Comparison of ENCODE assay signal across 22 mouse cellular contexts in the genomic region with DNA sequence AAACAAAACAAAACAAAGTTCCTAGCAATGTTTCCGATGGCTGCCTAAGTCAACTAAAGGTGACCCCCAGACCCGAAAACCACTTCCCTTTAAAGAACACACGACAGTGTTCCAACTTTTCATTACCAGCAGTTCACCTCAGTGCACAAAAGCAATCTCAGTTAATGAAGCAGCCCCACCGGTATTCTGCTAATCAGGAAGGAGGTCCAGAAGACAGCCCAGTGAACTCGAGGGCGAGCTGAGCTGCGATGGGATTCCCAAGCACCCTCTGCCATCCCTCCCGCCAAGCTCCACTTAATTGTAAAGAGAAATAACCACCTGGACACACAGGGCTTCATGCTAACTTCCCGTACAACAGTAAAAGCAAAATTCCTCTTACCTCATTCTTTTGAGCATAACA.
DNase-seq lines count a peak whose midpoint lies in the region; ATAC-seq and TF ChIP-seq lines count a peak whose summit lies in the region.
"Had no signal": no experiment of that assay in that cellular context is flagged by ENCODE, and none has a peak within 500 bp of the region (broad histone marks: within the 10 kb centered on the region; RNA-seq: fewer than 3 reads in every experiment).

No protein-coding gene starts in this region.

- H3K4me2 ChIP-seq in hindbrain, embryonic 13.5 days = peak overlapping the region; percentile 6; the same call in 1 of the 2 replicates
- peak overlapping the region; percentile 21; the same call in 1 of the 2 replicates for H3K4me2 ChIP-seq in midbrain, embryonic 16.5 days (ENCODE audit: low read length)
- H3K4me2 ChIP-seq in midbrain, embryonic 15.5 days = no peak overlapping the region
- peak overlapping the region; percentile 25; the same call in 1 of the 2 replicates for H3K4me2 ChIP-seq in forebrain, postnatal 0 days (ENCODE audit: low read depth)
- H3K4me2 ChIP-seq: heart, embryonic 12.5 days; intestine, embryonic 15.5 days; liver, embryonic 11.5 days; neural tube, embryonic 12.5 days had no signal

- no peak overlapping the region for H3K9ac ChIP-seq in hindbrain, embryonic 13.5 days
- no peak overlapping the region for H3K9ac ChIP-seq in midbrain, embryonic 16.5 days (ENCODE audit: low read depth, low read length)
- H3K9ac ChIP-seq in midbrain, embryonic 15.5 days = no peak overlapping the region
- H3K9ac ChIP-seq in forebrain, postnatal 0 days = no peak overlapping the region
- H3K9ac ChIP-seq: heart, embryonic 12.5 days; intestine, embryonic 15.5 days; neural tube, embryonic 12.5 days had no signal

- H3K36me3 ChIP-seq in hindbrain, embryonic 13.5 days = no peaks in the 10 kb centered on the region
- no peaks in the 10 kb centered on the region for H3K36me3 ChIP-seq in hindbrain, embryonic 10.5 days
- H3K36me3 ChIP-seq in midbrain, embryonic 16.5 days (ENCODE audit: control insufficient read depth, insufficient read depth, low read length) = no peaks in the 10 kb centered on the region
- no peaks in the 10 kb centered on the region for H3K36me3 ChIP-seq in midbrain, embryonic 15.5 days (replicated peaks)
- H3K36me3 ChIP-seq in forebrain, postnatal 0 days (ENCODE audit: insufficient read depth) = no peaks in the 10 kb centered on the region
- H3K36me3 ChIP-seq: G1E; intestine, embryonic 15.5 days; neural tube, embryonic 12.5 days had no signal

- no peak for ATAC-seq in hindbrain, embryonic 13.5 days (ENCODE audit: low FRiP score)
- no peak for ATAC-seq in midbrain, embryonic 16.5 days
- ATAC-seq in midbrain, embryonic 15.5 days (replicated peaks) = no peak
- no peak for ATAC-seq in forebrain, postnatal 0 days
- ATAC-seq in CD4-positive, CD25-positive, alpha-beta regulatory T cell, adult 4 months = no peak
- ATAC-seq: intestine, embryonic 15.5 days had no signal

- no peak overlapping the region for H3K27ac ChIP-seq in hindbrain, embryonic 13.5 days
- no peak overlapping the region for H3K27ac ChIP-seq in hindbrain, embryonic 10.5 days
- H3K27ac ChIP-seq in midbrain, embryonic 16.5 days (ENCODE audit: low read length) = no peak overlapping the region
- no peak overlapping the region for H3K27ac ChIP-seq in midbrain, embryonic 15.5 days
- H3K27ac ChIP-seq in forebrain, postnatal 0 days (ENCODE audit: low read depth, low read length) = no peak overlapping the region
- H3K27ac ChIP-seq: gastrocnemius, adult 2 months; intestine, embryonic 15.5 days; neural tube, embryonic 12.5 days had no signal

- WGBS in hindbrain, embryonic 13.5 days = 27% methylated on average over 9 of the region's 9 CpGs
- whole genome bisulfite sequencing in hindbrain, embryonic 10.5 days = 40% methylated on average over 9 of the region's 9 CpGs
- 30% methylated on average over 9 of the region's 9 CpGs for WGBS in midbrain, embryonic 16.5 days
- WGBS in midbrain, embryonic 15.5 days = 34% methylated on average over 9 of the region's 9 CpGs
- WGBS in forebrain, postnatal 0 days = 9% methylated on average over 9 of the region's 9 CpGs

- no peak for DNase-seq in hindbrain, embryonic 10.5 days (ENCODE audit: low spot score)
- no peak for DNase-seq in forebrain, postnatal 0 days
- no peak for DNase-seq in adrenal gland, postnatal 25 days
- DNase-seq in adrenal gland, adult (ENCODE audit: inconsistent age in 2 of 2, low spot score in 1 of 2) = no peak
- DNase-seq: adrenal gland, postnatal 36 days; cerebellum, adult 18-20 months; cerebellum, postnatal 25 days; gastrocnemius, adult 2 months; heart, postnatal 14 days; lung, adult 2 months; lung, postnatal 36 days; spleen, adult 18-20 months; thymus, postnatal 36 days had no signal

- peaks cover 8% of the 10 kb centered on the region; the same call in 1 of the 2 replicates for H3K4me1 ChIP-seq in hindbrain, embryonic 13.5 days (replicated peaks)
- peaks cover 12% of the 10 kb centered on the region for H3K4me1 ChIP-seq in hindbrain, embryonic 10.5 days (replicated peaks)
- no peaks in the 10 kb centered on the region for H3K4me1 ChIP-seq in midbrain, embryonic 16.5 days (ENCODE audit: control insufficient read depth, insufficient read depth, low read length)
- H3K4me1 ChIP-seq in midbrain, embryonic 15.5 days = no peaks in the 10 kb centered on the region
- no peaks in the 10 kb centered on the region for H3K4me1 ChIP-seq in forebrain, postnatal 0 days (ENCODE audit: insufficient read depth)
- H3K4me1 ChIP-seq: intestine, embryonic 15.5 days; neural tube, embryonic 12.5 days had no signal

- TF ChIP-seq CTCF in forebrain, postnatal 0 days (IDR thresholded peaks at IDR 0.05; ENCODE audit: low read depth) = no peak

- H3K27me3 ChIP-seq in hindbrain, embryonic 13.5 days = no peaks in the 10 kb centered on the region
- H3K27me3 ChIP-seq in hindbrain, embryonic 10.5 days (ENCODE audit: insufficient read depth, poor library complexity, severe bottlenecking) = no peaks in the 10 kb centered on the region
- no peaks in the 10 kb centered on the region for H3K27me3 ChIP-seq in midbrain, embryonic 16.5 days (ENCODE audit: control insufficient read depth, insufficient read depth, low read depth, low read length)
- H3K27me3 ChIP-seq in midbrain, embryonic 15.5 days (replicated peaks) = no peaks in the 10 kb centered on the region
- H3K27me3 ChIP-seq in forebrain, postnatal 0 days (ENCODE audit: insufficient read depth, low read length) = no peaks in the 10 kb centered on the region
- H3K27me3 ChIP-seq: heart, embryonic 12.5 days; intestine, embryonic 15.5 days; neural tube, embryonic 12.5 days had no signal

- no peak overlapping the region for H3K4me3 ChIP-seq in hindbrain, embryonic 13.5 days
- H3K4me3 ChIP-seq in hindbrain, embryonic 10.5 days = no peak overlapping the region
- H3K4me3 ChIP-seq in midbrain, embryonic 16.5 days (ENCODE audit: low read depth, low read length) = no peak overlapping the region
- no peak overlapping the region for H3K4me3 ChIP-seq in midbrain, embryonic 15.5 days
- 0 out of 2 replicates have a peak overlapping the region, but pooled peaks have one; percentile 1 for H3K4me3 ChIP-seq in forebrain, postnatal 0 days (ENCODE audit: low read depth, low read length)
- H3K4me3 ChIP-seq: gastrocnemius, adult 2 months; heart, embryonic 12.5 days; intestine, embryonic 15.5 days; neural tube, embryonic 12.5 days had no signal

- H3K9me3 ChIP-seq in hindbrain, embryonic 13.5 days = no peaks in the 10 kb centered on the region
- H3K9me3 ChIP-seq in hindbrain, embryonic 10.5 days = no peaks in the 10 kb centered on the region
- H3K9me3 ChIP-seq in midbrain, embryonic 16.5 days (replicated peaks; ENCODE audit: control insufficient read depth, low read length, poor library complexity, severe bottlenecking) = no peaks in the 10 kb centered on the region
- no peaks in the 10 kb centered on the region for H3K9me3 ChIP-seq in midbrain, embryonic 15.5 days
- H3K9me3 ChIP-seq in forebrain, postnatal 0 days (ENCODE audit: low read length) = no peaks in the 10 kb centered on the region
- H3K9me3 ChIP-seq: G1E; intestine, embryonic 15.5 days; neural tube, embryonic 12.5 days had no signal
